Mouse (Mus musculus): ENCODE measurements around the gene Mettl13. TPM values are rescaled to one million over a fixed set of nuclear protein-coding genes. Genes with fewer than 3 reads are reported as not detected.
A peak's percentile ranks its signal among the peaks of the same experiment; 100 is the strongest.

Gene Mettl13
- polyA plus RNA-seq (2015; fragmentation: Nextera tagmentation; extraction: Ambion mirVana) = 15.7 and 17.5 TPM in 2 replicates

- ATAC-seq = peak; percentile 99
- Histone ChIP-seq H3K27ac (ENCODE audit: low read depth, low read length) (peak within 1 kb of the TSS; percentile 83), H3K9me3 (ENCODE audit: control insufficient read depth, low read length) (no peaks in the 10 kb centered on the region), H3K4me3 (ENCODE audit: low read length) (peak within 1 kb of the TSS; percentile 84), H3K36me3 (ENCODE audit: control insufficient read depth, insufficient read depth, low read length) (peaks cover 16% of the 10 kb centered on the region), H3K4me2 (ENCODE audit: low read length) (peak within 1 kb of the TSS; percentile 95), H3K4me1 (ENCODE audit: control insufficient read depth, insufficient read depth, low read depth, low read length) (peaks cover 17% of the 10 kb centered on the region), H3K9ac (ENCODE audit: low read depth, low read length) (peak within 1 kb of the TSS; percentile 80), H3K27me3 (replicated peaks; ENCODE audit: control insufficient read depth, insufficient read depth, low read length) (no peaks in the 10 kb centered on the region)
- under 1% methylated on average over 52 of the region's 52 CpGs for WGBS
Observed at GRCm38 (mm10) chr1:162548016-162548916, at the start of gene Mettl13. TSS of gene Mettl13 (minus strand) at chr1:162548551.

- no peak overlapping the region for H3K27ac ChIP-seq (ENCODE audit: low read depth, low read length)
- H3K9me3 ChIP-seq (ENCODE audit: control insufficient read depth, low read length) = no peaks in the 10 kb centered on the region
- 92% methylated on average over 3 of the region's 3 CpGs for WGBS
- H3K4me2 ChIP-seq (ENCODE audit: low read length) = no peak overlapping the region
- H3K9ac ChIP-seq (ENCODE audit: low read depth, low read length) = no peak overlapping the region
- no peak for ATAC-seq
- no peak overlapping the region for H3K4me3 ChIP-seq (ENCODE audit: low read length)
- H3K4me1 ChIP-seq (ENCODE audit: control insufficient read depth, insufficient read depth, low read depth, low read length) = no peaks in the 10 kb centered on the region
- H3K36me3 ChIP-seq (ENCODE audit: control insufficient read depth, insufficient read depth, low read length) = peaks cover 6% of the 10 kb centered on the region; the same call in 1 of the 2 replicates
- H3K27me3 ChIP-seq (replicated peaks; ENCODE audit: control insufficient read depth, insufficient read depth, low read length) = no peaks in the 10 kb centered on the region
Observed at GRCm38 (mm10) chr1:162597379-162598102, 49.2 kb upstream of the Mettl13 start.

GRCm38 (mm10) chr1:162590415-162590997, 42.2 kb upstream of the Mettl13 start:
- peak; percentile 50; the same call in 1 of the 2 replicates for ATAC-seq
- no peak overlapping the region for H3K4me3 ChIP-seq (ENCODE audit: low read length)
- no peaks in the 10 kb centered on the region for H3K4me1 ChIP-seq (ENCODE audit: control insufficient read depth, insufficient read depth, low read depth, low read length)
- no peak overlapping the region for H3K4me2 ChIP-seq (ENCODE audit: low read length)
- H3K27me3 ChIP-seq (replicated peaks; ENCODE audit: control insufficient read depth, insufficient read depth, low read length) = no peaks in the 10 kb centered on the region
- H3K27ac ChIP-seq (ENCODE audit: low read depth, low read length) = no peak overlapping the region
- H3K36me3 ChIP-seq (ENCODE audit: control insufficient read depth, insufficient read depth, low read length) = peaks cover 8% of the 10 kb centered on the region
- 55% methylated on average over 8 of the region's 8 CpGs for WGBS
- no peaks in the 10 kb centered on the region for H3K9me3 ChIP-seq (ENCODE audit: control insufficient read depth, low read length)
- H3K9ac ChIP-seq (ENCODE audit: low read depth, low read length) = no peak overlapping the region

GRCm38 (mm10) chr1:162589443-162589842, 41.1 kb upstream of the Mettl13 start:
- H3K4me3 ChIP-seq (ENCODE audit: low read length) = no peak overlapping the region
- peak; percentile 77 for ATAC-seq
- no peaks in the 10 kb centered on the region for H3K4me1 ChIP-seq (ENCODE audit: control insufficient read depth, insufficient read depth, low read depth, low read length)
- H3K9me3 ChIP-seq (ENCODE audit: control insufficient read depth, low read length) = no peaks in the 10 kb centered on the region
- H3K27ac ChIP-seq (ENCODE audit: low read depth, low read length) = no peak overlapping the region
- WGBS = 12% methylated on average over 9 of the region's 9 CpGs
- no peak overlapping the region for H3K4me2 ChIP-seq (ENCODE audit: low read length)
- no peaks in the 10 kb centered on the region for H3K27me3 ChIP-seq (replicated peaks; ENCODE audit: control insufficient read depth, insufficient read depth, low read length)
- peaks cover 8% of the 10 kb centered on the region for H3K36me3 ChIP-seq (ENCODE audit: control insufficient read depth, insufficient read depth, low read length)
- H3K9ac ChIP-seq (ENCODE audit: low read depth, low read length) = no peak overlapping the region

- no peak overlapping the region for H3K9ac ChIP-seq (ENCODE audit: low read depth, low read length)
- no peaks in the 10 kb centered on the region for H3K27me3 ChIP-seq (replicated peaks; ENCODE audit: control insufficient read depth, insufficient read depth, low read length)
- H3K4me2 ChIP-seq (ENCODE audit: low read length) = no peak overlapping the region
- no peaks in the 10 kb centered on the region for H3K9me3 ChIP-seq (ENCODE audit: control insufficient read depth, low read length)
- ATAC-seq = no peak
- H3K4me3 ChIP-seq (ENCODE audit: low read length) = no peak overlapping the region
- 63% methylated on average over 3 of the region's 3 CpGs for WGBS
- H3K4me1 ChIP-seq (ENCODE audit: control insufficient read depth, insufficient read depth, low read depth, low read length) = no peaks in the 10 kb centered on the region
- H3K36me3 ChIP-seq (ENCODE audit: control insufficient read depth, insufficient read depth, low read length) = peaks cover 11% of the 10 kb centered on the region
- no peak overlapping the region for H3K27ac ChIP-seq (ENCODE audit: low read depth, low read length)
Observed at GRCm38 (mm10) chr1:162588606-162589005, 40.3 kb upstream of the Mettl13 start.

GRCm38 (mm10) chr1:162586282-162586681, 37.9 kb upstream of the Mettl13 start:
- Histone ChIP-seq H3K9ac (ENCODE audit: low read depth, low read length) (no peak overlapping the region), H3K27ac (ENCODE audit: low read depth, low read length) (no peak overlapping the region), H3K9me3 (ENCODE audit: control insufficient read depth, low read length) (no peaks in the 10 kb centered on the region), H3K36me3 (ENCODE audit: control insufficient read depth, insufficient read depth, low read length) (peaks cover 14% of the 10 kb centered on the region; the same call in 1 of the 2 replicates), H3K4me3 (ENCODE audit: low read length) (no peak overlapping the region), H3K27me3 (replicated peaks; ENCODE audit: control insufficient read depth, insufficient read depth, low read length) (no peaks in the 10 kb centered on the region), H3K4me1 (ENCODE audit: control insufficient read depth, insufficient read depth, low read depth, low read length) (no peaks in the 10 kb centered on the region), H3K4me2 (ENCODE audit: low read length) (no peak overlapping the region)
- WGBS = 86% methylated on average over 4 of the region's 4 CpGs
- no peak for ATAC-seq

GRCm38 (mm10) chr1:162582884-162583283, 34.5 kb upstream of the Mettl13 start:
- WGBS = 82% methylated on average over 2 of the region's 2 CpGs
- no peak for ATAC-seq
- no peak overlapping the region for H3K4me3 ChIP-seq (ENCODE audit: low read length)
- H3K27me3 ChIP-seq (replicated peaks; ENCODE audit: control insufficient read depth, insufficient read depth, low read length) = no peaks in the 10 kb centered on the region
- no peak overlapping the region for H3K27ac ChIP-seq (ENCODE audit: low read depth, low read length)
- H3K4me2 ChIP-seq (ENCODE audit: low read length) = no peak overlapping the region
- H3K9ac ChIP-seq (ENCODE audit: low read depth, low read length) = no peak overlapping the region
- no peaks in the 10 kb centered on the region for H3K4me1 ChIP-seq (ENCODE audit: control insufficient read depth, insufficient read depth, low read depth, low read length)
- no peaks in the 10 kb centered on the region for H3K9me3 ChIP-seq (ENCODE audit: control insufficient read depth, low read length)
- peaks cover 12% of the 10 kb centered on the region for H3K36me3 ChIP-seq (ENCODE audit: control insufficient read depth, insufficient read depth, low read length)

- H3K9me3 ChIP-seq (ENCODE audit: control insufficient read depth, low read length) = no peaks in the 10 kb centered on the region
- H3K4me1 ChIP-seq (ENCODE audit: control insufficient read depth, insufficient read depth, low read depth, low read length) = peaks cover 5% of the 10 kb centered on the region
- no peaks in the 10 kb centered on the region for H3K27me3 ChIP-seq (replicated peaks; ENCODE audit: control insufficient read depth, insufficient read depth, low read length)
- H3K4me3 ChIP-seq (ENCODE audit: low read length) = no peak overlapping the region
- H3K27ac ChIP-seq (ENCODE audit: low read depth, low read length) = no peak overlapping the region
- ATAC-seq = no peak
- H3K36me3 ChIP-seq (ENCODE audit: control insufficient read depth, insufficient read depth, low read length) = peaks cover 16% of the 10 kb centered on the region
- WGBS = 96% methylated on average over 3 of the region's 3 CpGs
- H3K9ac ChIP-seq (ENCODE audit: low read depth, low read length) = no peak overlapping the region
- no peak overlapping the region for H3K4me2 ChIP-seq (ENCODE audit: low read length)
Observed at GRCm38 (mm10) chr1:162575098-162575497, 26.7 kb upstream of the Mettl13 start.
